Mouse (Mus musculus) cerebellum, adult (tissue): ENCODE data around the gene Cry2.
"Not testable (repeated sequence)": the region's sequence is repeated elsewhere in the genome, so short reads cannot be mapped to it uniquely, and the experiment has no call there.

Source experiments
- ATAC-seq: cut with Nextera tagmentation; 2 replicates; pipeline ENCODE4 v1.9.2; 2017; ENCODE audit warnings: mild to moderate bottlenecking, moderate library complexity, mixed read lengths; ENCODE audit not compliant: insufficient number of reproducible peaks, low FRiP score, low TSS enrichment

The Cry2 gene

GRCm38 (mm10) chr2:92433578-92434374, at the start of gene Cry2:
TSS of gene Cry2 (minus strand) at chr2:92434043.
- peak; percentile 91 for ATAC-seq

- no peak for ATAC-seq
Observed at GRCm38 (mm10) chr2:92483505-92483904, 49.7 kb upstream of the Cry2 start.

GRCm38 (mm10) chr2:92482551-92482950, 48.7 kb upstream of the Cry2 start:
- ATAC-seq: no peak

GRCm38 (mm10) chr2:92478313-92478688, 44.5 kb upstream of the Cry2 start:
- ATAC-seq: no peak

- ATAC-seq: no peak
Observed at GRCm38 (mm10) chr2:92477672-92478312, 43.9 kb upstream of the Cry2 start.

GRCm38 (mm10) chr2:92476580-92476979, 42.7 kb upstream of the Cry2 start:
- not testable (repeated sequence) for ATAC-seq

- no peak for ATAC-seq
Observed at GRCm38 (mm10) chr2:92475711-92476110, 41.9 kb upstream of the Cry2 start.

- ATAC-seq: no peak
Observed at GRCm38 (mm10) chr2:92474920-92475319, 41.1 kb upstream of the Cry2 start.

- no peak for ATAC-seq
Observed at GRCm38 (mm10) chr2:92471886-92472670, 38.2 kb upstream of the Cry2 start.

GRCm38 (mm10) chr2:92464690-92465089, 30.8 kb upstream of the Cry2 start:
- ATAC-seq: no peak

GRCm38 (mm10) chr2:92461215-92461614, 27.4 kb upstream of the Cry2 start:
- no peak for ATAC-seq

GRCm38 (mm10) chr2:92459921-92460707, 26.3 kb upstream of the Cry2 start, which contains the start of gene Slc35c1:
TSS of gene Slc35c1 (minus strand) at chr2:92460538.
- ATAC-seq: no peak; the same call in none of the 2 replicates

GRCm38 (mm10) chr2:92459141-92459920, 25.5 kb upstream of the Cry2 start:
- ATAC-seq: peak; percentile 83

GRCm38 (mm10) chr2:92458481-92458880, 24.6 kb upstream of the Cry2 start:
- no peak for ATAC-seq

- ATAC-seq: no peak
Observed at GRCm38 (mm10) chr2:92456970-92457530, 23.2 kb upstream of the Cry2 start.

- no peak for ATAC-seq
Observed at GRCm38 (mm10) chr2:92455704-92456103, 21.9 kb upstream of the Cry2 start.

- ATAC-seq: no peak
Observed at GRCm38 (mm10) chr2:92454166-92454565, 20.3 kb upstream of the Cry2 start.

- no peak for ATAC-seq
Observed at GRCm38 (mm10) chr2:92451126-92451525, 17.3 kb upstream of the Cry2 start.

GRCm38 (mm10) chr2:92447121-92447740, 13.4 kb upstream of the Cry2 start:
- no peak for ATAC-seq
